Mouse (Mus musculus): ENCODE measurements around the gene Dop1b. TPM values are rescaled to one million over a fixed set of nuclear protein-coding genes. Genes with fewer than 3 reads are reported as not detected.

Dop1b gene
- total and polyA plus RNA-seq, 3 experiments: 0.90 to 4.5 (median 3.1) TPM

DNA sequence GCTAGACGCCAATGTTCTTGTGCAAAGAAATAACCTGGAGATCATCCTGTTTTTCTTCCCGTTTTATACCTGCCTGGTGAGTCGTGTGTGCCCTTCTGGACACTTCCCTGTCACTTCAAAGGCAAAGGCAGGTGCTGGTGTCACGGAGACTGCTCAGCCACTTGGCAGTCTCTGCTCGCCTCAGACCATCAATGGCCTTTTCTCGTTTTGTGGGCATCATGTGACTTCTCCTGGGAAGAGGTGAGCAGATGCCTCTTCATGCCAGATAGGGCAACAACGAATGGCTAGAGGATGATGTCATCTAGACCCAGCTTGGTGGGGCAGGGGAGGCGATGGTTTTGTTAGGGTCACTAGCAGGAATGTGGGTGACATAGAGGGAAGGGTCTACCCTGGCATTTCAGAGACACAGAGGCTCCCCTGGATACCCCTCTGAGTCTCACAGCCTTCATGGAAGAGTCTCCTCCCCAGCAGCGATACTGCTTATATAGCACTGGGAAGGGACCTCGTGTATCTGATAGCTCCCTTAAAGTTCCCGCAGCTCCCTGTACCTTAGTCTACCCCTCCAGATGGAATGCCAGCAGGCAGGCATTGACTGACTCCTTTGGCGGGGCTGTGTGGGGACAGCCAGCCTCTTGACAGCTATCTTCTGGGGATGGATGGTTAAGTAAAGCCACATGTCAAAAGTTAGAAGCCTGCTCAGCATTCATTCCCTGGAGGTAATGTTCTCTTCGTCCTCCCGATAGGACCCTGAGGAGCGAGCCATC is 37.6 kb downstream of the Dop1b start:
- H3K27ac ChIP-seq (ENCODE audit: insufficient read depth, low read depth): no peak overlapping the region
- no peaks in the 10 kb centered on the region for H3K27me3 ChIP-seq (replicated peaks)
- no peak for DNase-seq (ENCODE audit: extremely low read depth)
- in situ Hi-C loops (cut with MboI; ENCODE audit: low pct_ligation_motif_present, low pct_unique_long_range_greater_than_20kb, low sequenced_read_pairs) (no loop called here), dilution Hi-C loops (cut with MboI; ENCODE audit: extremely low pct_ligation_motif_present, extremely low pct_unique_long_range_greater_than_20kb, low sequenced_read_pairs) (no loop called here)
- no peak overlapping the region for H3K4me2 ChIP-seq (ENCODE audit: insufficient read depth, low read depth, poor library complexity, severe bottlenecking)
- no peak overlapping the region for H3K4me3 ChIP-seq (replicated peaks in 1 of 3; ENCODE audit: low read depth in 2 of 3, low read length in 2 of 3, poor library complexity in 1 of 3)
- no peaks in the 10 kb centered on the region for H3K9me3 ChIP-seq (replicated peaks; ENCODE audit: low read length)
- peaks cover 5 to 9% of the 10 kb centered on the region in 2 experiments; a peak in 3 of 4 replicates for H3K4me1 ChIP-seq (ENCODE audit: control insufficient read depth in 1 of 2, insufficient read depth in 2 of 2)
- TF ChIP-seq E2F4 (IDR thresholded peaks at IDR 0.05; ENCODE audit: insufficient replicate concordance, low read depth, low read length): no peak
- no peak for TF ChIP-seq HCFC1 (IDR thresholded peaks at IDR 0.05; ENCODE audit: low read depth, low read length)
- TF ChIP-seq POLR2AphosphoS2 (IDR thresholded peaks at IDR 0.05; ENCODE audit: low read depth, low read length): no peak
- TF ChIP-seq SIN3A (IDR thresholded peaks at IDR 0.05; ENCODE audit: low read length): no peak
- no peak overlapping the region for H3K9ac ChIP-seq (ENCODE audit: insufficient read depth, low read depth)
- H3K79me2 ChIP-seq (replicated peaks; ENCODE audit: control insufficient read depth, extremely low read depth, insufficient read depth, poor library complexity, severe bottlenecking): no peaks in the 10 kb centered on the region
- no peaks in the 10 kb centered on the region for H3K36me3 ChIP-seq (replicated peaks in 1 of 2; ENCODE audit: control insufficient read depth in 1 of 2, insufficient read depth in 1 of 2, low read length in 1 of 2)

DNA sequence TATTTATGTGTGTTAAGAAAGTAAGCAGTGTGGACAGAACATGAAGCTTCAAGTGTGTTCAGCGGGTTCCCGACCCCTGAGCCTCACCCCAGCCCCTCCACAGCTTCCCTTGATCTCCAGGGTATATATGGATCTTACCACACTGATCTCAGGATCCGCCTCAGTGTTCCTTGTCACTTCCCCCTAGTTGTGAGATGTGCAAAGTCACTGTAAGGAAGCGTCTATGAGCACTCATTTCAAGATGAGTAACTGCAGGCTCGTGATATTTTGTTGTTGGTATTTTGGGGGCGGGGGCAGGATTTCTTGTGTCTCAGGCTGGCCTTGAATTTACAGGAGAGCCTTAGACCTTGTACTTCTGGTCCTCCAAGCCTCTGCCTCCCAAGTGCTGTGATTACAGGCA is 38.8 kb downstream of the Dop1b start:
- Histone ChIP-seq H3K9ac (ENCODE audit: insufficient read depth, low read depth) (no peak overlapping the region), H3K9me3 (replicated peaks; ENCODE audit: low read length) (no peaks in the 10 kb centered on the region), H3K79me2 (replicated peaks; ENCODE audit: control insufficient read depth, extremely low read depth, insufficient read depth, poor library complexity, severe bottlenecking) (no peaks in the 10 kb centered on the region), H3K36me3 (replicated peaks in 1 of 2; ENCODE audit: control insufficient read depth in 1 of 2, insufficient read depth in 1 of 2, low read length in 1 of 2) (no peaks in the 10 kb centered on the region), H3K4me1 (ENCODE audit: control insufficient read depth in 1 of 2, insufficient read depth in 2 of 2) (peaks cover 5 to 9% of the 10 kb centered on the region in 2 experiments; a peak in 3 of 4 replicates), H3K4me3 (replicated peaks in 1 of 3; ENCODE audit: low read depth in 2 of 3, low read length in 2 of 3, poor library complexity in 1 of 3) (no peak overlapping the region), H3K27ac (ENCODE audit: insufficient read depth, low read depth) (no peak overlapping the region), H3K27me3 (replicated peaks) (no peaks in the 10 kb centered on the region), H3K4me2 (ENCODE audit: insufficient read depth, low read depth, poor library complexity, severe bottlenecking) (no peak overlapping the region)
- no peak for TF ChIP-seq BHLHE40 (IDR thresholded peaks at IDR 0.05; ENCODE audit: low read depth, low read length)
- TF ChIP-seq RAD21 (IDR thresholded peaks at IDR 0.05; ENCODE audit: low read depth, low read length): no peak
- no peak for TF ChIP-seq CHD1 (IDR thresholded peaks at IDR 0.05; ENCODE audit: low read depth, low read length)
- TF ChIP-seq ZMIZ1 (IDR thresholded peaks at IDR 0.05; ENCODE audit: low read depth, low read length): no peak
- TF ChIP-seq IRF4 (IDR thresholded peaks at IDR 0.05; ENCODE audit: low read depth, low read length): no peak
- no peak for TF ChIP-seq PAX5 (IDR thresholded peaks at IDR 0.05; ENCODE audit: low read length)
- TF ChIP-seq HCFC1 (IDR thresholded peaks at IDR 0.05; ENCODE audit: low read depth, low read length): no peak
- TF ChIP-seq UBTF (IDR thresholded peaks at IDR 0.05; ENCODE audit: low read depth, low read length): no peak
- TF ChIP-seq E2F4 (IDR thresholded peaks at IDR 0.05; ENCODE audit: insufficient replicate concordance, low read depth, low read length): no peak
- in situ Hi-C loops (cut with MboI; ENCODE audit: low pct_ligation_motif_present, low pct_unique_long_range_greater_than_20kb, low sequenced_read_pairs) (no loop called here), dilution Hi-C loops (cut with MboI; ENCODE audit: extremely low pct_ligation_motif_present, extremely low pct_unique_long_range_greater_than_20kb, low sequenced_read_pairs) (no loop called here)
- no peak for DNase-seq (ENCODE audit: extremely low read depth)

DNA sequence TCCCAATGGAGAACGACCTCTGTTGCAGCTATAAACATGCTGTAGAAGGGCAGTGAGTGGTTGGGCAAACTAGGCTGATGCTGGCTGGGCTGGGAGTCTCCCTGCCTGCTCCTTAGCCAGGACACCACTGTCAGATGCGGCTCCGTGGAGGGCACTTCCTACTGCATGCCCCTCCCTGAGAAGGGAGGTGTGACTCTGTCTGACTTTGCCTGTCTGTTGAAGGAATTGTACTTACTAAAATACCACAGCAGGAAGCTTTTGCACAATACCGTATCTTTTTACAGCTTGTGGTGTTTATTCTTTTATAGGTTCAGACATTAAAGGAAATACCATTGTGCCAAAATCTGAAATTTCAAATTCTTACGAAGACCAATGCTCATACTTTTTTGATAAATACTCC is 40.1 kb downstream of the Dop1b start:
- 0 out of 4 replicates have a peak, but pooled peaks cover 0 to 3% of the 10 kb centered on the region in 2 experiments for H3K4me1 ChIP-seq (ENCODE audit: control insufficient read depth in 1 of 2, insufficient read depth in 2 of 2)
- H3K79me2 ChIP-seq (replicated peaks; ENCODE audit: control insufficient read depth, extremely low read depth, insufficient read depth, poor library complexity, severe bottlenecking): no peaks in the 10 kb centered on the region
- dilution Hi-C loops (cut with MboI; ENCODE audit: extremely low pct_ligation_motif_present, extremely low pct_unique_long_range_greater_than_20kb, low sequenced_read_pairs) (no loop called here), in situ Hi-C loops (cut with MboI; ENCODE audit: low pct_ligation_motif_present, low pct_unique_long_range_greater_than_20kb, low sequenced_read_pairs) (no loop called here)
- no peak overlapping the region for H3K9ac ChIP-seq (ENCODE audit: insufficient read depth, low read depth)
- no peaks in the 10 kb centered on the region for H3K9me3 ChIP-seq (replicated peaks; ENCODE audit: low read length)
- no peak overlapping the region for H3K27ac ChIP-seq (ENCODE audit: insufficient read depth, low read depth)
- H3K4me3 ChIP-seq (replicated peaks in 1 of 3; ENCODE audit: low read depth in 2 of 3, low read length in 2 of 3, poor library complexity in 1 of 3): no peak overlapping the region
- no peak for DNase-seq (ENCODE audit: extremely low read depth)
- TF ChIP-seq POLR2A (IDR thresholded peaks at IDR 0.05; ENCODE audit: low read depth, low read length) (no peak), CHD1 (IDR thresholded peaks at IDR 0.05; ENCODE audit: low read depth, low read length) (no peak), TBP (conservative IDR thresholded peaks at IDR 0.05; ENCODE audit: low read depth, low read length) (no peak), RAD21 (IDR thresholded peaks at IDR 0.05; ENCODE audit: low read depth, low read length) (no peak), ZNF384 (IDR thresholded peaks at IDR 0.05; ENCODE audit: low read depth, low read length) (no peak), BHLHE40 (IDR thresholded peaks at IDR 0.05; ENCODE audit: low read depth, low read length) (no peak), RCOR1 (conservative IDR thresholded peaks at IDR 0.05; ENCODE audit: low read depth, low read length) (no peak), MAZ (IDR thresholded peaks at IDR 0.05; ENCODE audit: low read depth, low read length) (no peak), MAX (IDR thresholded peaks at IDR 0.05; ENCODE audit: low read length) (no peak), HCFC1 (IDR thresholded peaks at IDR 0.05; ENCODE audit: low read depth, low read length) (no peak), PAX5 (IDR thresholded peaks at IDR 0.05; ENCODE audit: low read length) (no peak)
- no peaks in the 10 kb centered on the region for H3K27me3 ChIP-seq (replicated peaks)
- H3K36me3 ChIP-seq (replicated peaks in 1 of 2; ENCODE audit: control insufficient read depth in 1 of 2, insufficient read depth in 1 of 2, low read length in 1 of 2): no peaks in the 10 kb centered on the region
- no peak overlapping the region for H3K4me2 ChIP-seq (ENCODE audit: insufficient read depth, low read depth, poor library complexity, severe bottlenecking)
